Mouse (Mus musculus): ENCODE data around the gene Ilk. TPM values are rescaled to one million over a fixed set of nuclear protein-coding genes. Genes with fewer than 3 reads are reported as not detected.
A peak's percentile ranks its signal among the peaks of the same experiment; 100 is the strongest.

Gene Ilk
- polyA plus RNA-seq, 1 experiment from 2014 or later, result 401 TPM

DNA sequence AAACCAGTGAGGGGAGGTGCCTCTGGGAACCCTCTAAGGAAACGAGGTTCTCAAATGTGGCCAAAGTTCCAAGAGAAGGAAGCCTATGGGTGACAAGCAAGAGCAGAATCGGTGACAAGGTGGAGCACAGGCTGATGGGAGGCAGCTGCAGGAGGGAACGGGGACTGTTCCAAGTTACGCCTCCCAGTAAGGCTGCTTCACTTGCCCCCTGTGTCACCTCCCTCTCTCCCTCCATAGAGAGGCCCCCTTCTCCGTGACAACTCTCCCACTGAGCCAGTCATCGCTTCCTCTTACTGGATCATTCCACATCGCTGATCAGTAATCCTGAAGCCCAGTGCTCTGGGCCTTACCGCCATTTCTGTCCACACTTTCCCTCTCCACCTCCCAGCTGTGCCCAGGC, 38.3 kb downstream of the Ilk start:
- Histone ChIP-seq H3K27me3 (ENCODE audit: control insufficient read depth, insufficient read depth, low read length) (no peaks in the 10 kb centered on the region), H3K9me3 (ENCODE audit: control insufficient read depth, low read length) (no peaks in the 10 kb centered on the region), H3K27ac (replicated peaks in 1 of 2; ENCODE audit: control insufficient read depth in 1 of 2, insufficient read depth in 1 of 2, low read depth in 2 of 2, low read length in 2 of 2) (0 out of 4 replicates have a peak overlapping the region, but pooled peaks have one; percentile 6 to 24), H3K9ac (ENCODE audit: low read length) (no peak overlapping the region), H3K4me3 (ENCODE audit: control insufficient read depth in 1 of 2, insufficient read depth in 1 of 2, low read depth in 1 of 2, low read length in 2 of 2) (no peak overlapping the region), H3K36me3 (ENCODE audit: control insufficient read depth, insufficient read depth, low read length) (peaks cover 26% of the 10 kb centered on the region), H3K4me1 (ENCODE audit: control insufficient read depth in 2 of 2, insufficient read depth in 2 of 2, low read length in 2 of 2) (peaks cover 17 to 22% of the 10 kb centered on the region in 2 experiments), H3K4me2 (ENCODE audit: low read length) (no peak overlapping the region)
- WGBS, result 50% methylated on average over 8 of the region's 8 CpGs
- no peak for ATAC-seq (ENCODE audit: insufficient number of reproducible peaks, insufficient read depth, low FRiP score, low read depth)

DNA sequence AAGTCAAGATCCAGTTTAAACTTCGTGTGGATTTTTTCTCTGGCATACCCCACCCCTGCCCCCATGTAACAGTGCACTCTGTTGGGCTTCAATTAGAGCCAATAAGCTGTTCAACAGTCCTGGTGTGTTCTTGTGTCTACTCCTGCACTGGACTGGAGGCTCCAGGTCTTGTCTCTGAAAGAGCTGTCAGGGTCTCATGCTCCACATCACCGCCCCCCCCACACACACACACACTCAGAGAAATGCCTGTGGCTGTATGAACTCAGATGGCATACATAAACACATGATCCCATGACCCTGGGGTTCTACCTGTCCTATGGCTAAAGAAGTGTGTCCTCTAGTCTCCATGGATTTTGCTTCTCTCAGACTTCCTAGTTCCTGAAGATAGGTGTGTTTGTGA, 39.6 kb downstream of the Ilk start:
- no peak overlapping the region for H3K4me3 ChIP-seq (ENCODE audit: control insufficient read depth in 1 of 2, insufficient read depth in 1 of 2, low read depth in 1 of 2, low read length in 2 of 2)
- H3K9me3 ChIP-seq (ENCODE audit: control insufficient read depth, low read length), result no peaks in the 10 kb centered on the region
- H3K4me1 ChIP-seq (ENCODE audit: control insufficient read depth in 2 of 2, insufficient read depth in 2 of 2, low read length in 2 of 2), result peaks cover 17 to 25% of the 10 kb centered on the region in 2 experiments
- H3K27me3 ChIP-seq (ENCODE audit: control insufficient read depth, insufficient read depth, low read length), result no peaks in the 10 kb centered on the region
- H3K27ac ChIP-seq (replicated peaks in 1 of 2; ENCODE audit: control insufficient read depth in 1 of 2, insufficient read depth in 1 of 2, low read depth in 2 of 2, low read length in 2 of 2), result no peak overlapping the region
- no peak for ATAC-seq (ENCODE audit: insufficient number of reproducible peaks, insufficient read depth, low FRiP score, low read depth)
- no peak overlapping the region for H3K9ac ChIP-seq (ENCODE audit: low read length)
- H3K36me3 ChIP-seq (ENCODE audit: control insufficient read depth, insufficient read depth, low read length), result peaks cover 32% of the 10 kb centered on the region
- 76% methylated on average over 2 of the region's 2 CpGs for WGBS
- H3K4me2 ChIP-seq (ENCODE audit: low read length), result no peak overlapping the region

DNA sequence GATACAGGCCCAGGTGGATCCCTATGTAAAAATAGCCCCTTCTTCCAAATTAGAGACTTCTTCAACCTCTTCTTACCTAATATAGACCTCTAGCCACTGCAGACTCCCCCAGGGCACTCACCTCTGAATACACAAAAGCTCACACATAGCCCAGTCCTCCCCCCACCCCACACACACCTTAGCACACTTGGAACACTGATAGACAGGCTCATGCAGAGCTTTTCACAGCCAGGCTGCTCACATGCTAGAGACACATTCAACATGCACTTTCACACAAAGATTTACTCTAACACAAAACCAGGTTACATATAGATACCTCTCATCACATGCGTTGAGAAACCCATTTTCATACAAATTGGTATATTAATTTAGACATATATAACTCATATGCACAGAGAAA, 40.9 kb downstream of the Ilk start:
- Histone ChIP-seq H3K27ac (replicated peaks in 1 of 2; ENCODE audit: control insufficient read depth in 1 of 2, insufficient read depth in 1 of 2, low read depth in 2 of 2, low read length in 2 of 2) (peak overlapping the region in 1 of 2 experiments; percentile 90; a peak in 2 of 4 replicates), H3K9ac (ENCODE audit: low read length) (no peak overlapping the region), H3K4me1 (ENCODE audit: control insufficient read depth in 2 of 2, insufficient read depth in 2 of 2, low read length in 2 of 2) (peaks cover 17 to 21% of the 10 kb centered on the region in 2 experiments), H3K4me2 (ENCODE audit: low read length) (peak overlapping the region; percentile 43), H3K9me3 (ENCODE audit: control insufficient read depth, low read length) (no peaks in the 10 kb centered on the region), H3K36me3 (ENCODE audit: control insufficient read depth, insufficient read depth, low read length) (peaks cover 28% of the 10 kb centered on the region), H3K4me3 (ENCODE audit: control insufficient read depth in 1 of 2, insufficient read depth in 1 of 2, low read depth in 1 of 2, low read length in 2 of 2) (no peak overlapping the region), H3K27me3 (ENCODE audit: control insufficient read depth, insufficient read depth, low read length) (no peaks in the 10 kb centered on the region)
- ATAC-seq (ENCODE audit: insufficient number of reproducible peaks, insufficient read depth, low FRiP score, low read depth), result no peak
- 80% methylated on average over 1 of the region's 1 CpGs for WGBS

DNA sequence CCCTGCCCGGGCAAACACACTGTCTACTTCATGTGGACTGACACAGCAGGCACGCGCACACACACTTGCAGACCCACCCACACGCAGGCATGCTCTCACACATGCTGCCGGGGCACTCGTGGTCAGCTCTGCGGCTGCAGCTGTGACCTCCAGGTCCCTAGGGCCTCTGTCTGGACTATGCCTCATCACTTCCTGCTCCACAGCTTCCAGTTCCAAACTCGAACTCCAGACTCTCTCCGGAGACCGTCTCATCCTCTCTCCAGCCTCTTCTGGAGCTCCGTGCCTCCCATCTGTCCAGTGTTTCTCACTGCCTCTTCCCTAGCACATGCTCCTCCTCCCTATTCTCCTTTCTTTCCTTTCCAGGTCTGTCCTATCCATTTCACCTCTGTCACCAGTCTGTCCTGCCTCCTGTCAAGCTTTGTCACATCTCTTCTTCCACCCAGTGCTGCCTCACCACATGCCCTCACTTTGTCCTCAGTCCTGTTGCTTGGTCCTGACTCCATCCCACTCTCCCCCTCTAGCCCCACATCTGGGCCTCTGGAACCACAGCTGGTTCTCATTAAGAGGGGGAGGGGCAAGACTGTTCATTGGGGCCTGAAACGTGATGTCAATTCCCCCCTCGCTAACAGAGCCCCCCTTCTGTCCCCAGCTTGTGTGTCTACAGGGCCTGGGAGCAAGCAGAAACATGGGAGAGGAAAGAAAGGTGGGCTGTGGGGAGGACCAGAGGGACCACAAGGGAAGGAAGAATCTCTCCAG, 41.6 kb downstream of the Ilk start:
- peaks cover 17 to 21% of the 10 kb centered on the region in 2 experiments for H3K4me1 ChIP-seq (ENCODE audit: control insufficient read depth in 2 of 2, insufficient read depth in 2 of 2, low read length in 2 of 2)
- H3K9me3 ChIP-seq (ENCODE audit: control insufficient read depth, low read length), result no peaks in the 10 kb centered on the region
- peak; percentile 58; the same call in 1 of the 2 replicates for ATAC-seq (ENCODE audit: insufficient number of reproducible peaks, insufficient read depth, low FRiP score, low read depth)
- H3K27ac ChIP-seq (replicated peaks in 1 of 2; ENCODE audit: control insufficient read depth in 1 of 2, insufficient read depth in 1 of 2, low read depth in 2 of 2, low read length in 2 of 2), result peak overlapping the region; percentile 90 to 91
- no peak overlapping the region for H3K9ac ChIP-seq (ENCODE audit: low read length)
- H3K4me2 ChIP-seq (ENCODE audit: low read length), result peak overlapping the region; percentile 43
- H3K27me3 ChIP-seq (ENCODE audit: control insufficient read depth, insufficient read depth, low read length), result no peaks in the 10 kb centered on the region
- peak overlapping the region; percentile 1 to 4; a peak in 2 of 4 replicates for H3K4me3 ChIP-seq (ENCODE audit: control insufficient read depth in 1 of 2, insufficient read depth in 1 of 2, low read depth in 1 of 2, low read length in 2 of 2)
- H3K36me3 ChIP-seq (ENCODE audit: control insufficient read depth, insufficient read depth, low read length), result peaks cover 25% of the 10 kb centered on the region
- 35% methylated on average over 13 of the region's 13 CpGs for WGBS

DNA sequence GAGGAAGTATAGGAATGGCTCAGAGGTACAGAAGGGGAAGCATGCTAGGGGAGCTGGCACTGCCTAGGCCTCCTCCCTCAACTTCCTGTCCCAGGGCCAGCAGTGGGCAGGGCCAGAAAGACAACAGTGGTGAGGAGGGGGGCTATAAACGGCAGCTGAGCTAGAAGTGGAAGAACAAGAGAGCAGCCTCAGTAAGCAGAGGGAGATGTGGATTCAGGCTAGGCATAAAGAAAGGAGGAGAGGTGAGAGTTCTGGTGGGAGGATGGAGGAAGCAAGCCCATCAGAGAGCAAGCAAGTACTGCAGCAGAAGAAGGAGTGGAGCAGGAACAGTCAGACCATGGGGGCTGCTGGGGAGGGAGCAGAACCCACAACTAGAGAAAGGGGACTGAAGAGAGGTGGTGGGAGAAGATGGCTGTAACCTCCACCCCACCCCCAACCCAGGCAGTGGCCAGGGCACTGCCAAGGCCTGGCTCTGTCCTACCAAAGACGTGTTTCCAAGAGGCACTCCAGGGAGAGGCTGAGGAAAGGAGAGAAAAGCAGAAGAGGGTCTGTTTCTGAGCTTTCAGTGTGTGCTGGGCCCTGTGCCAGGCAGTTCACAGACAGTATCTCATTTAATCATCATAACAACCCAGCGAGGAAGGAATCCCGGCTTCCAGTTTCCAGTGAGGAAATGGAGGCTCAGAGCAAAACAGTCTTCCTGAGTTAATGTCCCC, 42.3 kb downstream of the Ilk start:
- Histone ChIP-seq H3K27me3 (ENCODE audit: control insufficient read depth, insufficient read depth, low read length) (no peaks in the 10 kb centered on the region), H3K9me3 (ENCODE audit: control insufficient read depth, low read length) (no peaks in the 10 kb centered on the region), H3K4me1 (ENCODE audit: control insufficient read depth in 2 of 2, insufficient read depth in 2 of 2, low read length in 2 of 2) (peaks cover 17 to 21% of the 10 kb centered on the region in 2 experiments), H3K4me3 (ENCODE audit: control insufficient read depth in 1 of 2, insufficient read depth in 1 of 2, low read depth in 1 of 2, low read length in 2 of 2) (no peak overlapping the region), H3K9ac (ENCODE audit: low read length) (no peak overlapping the region; the same call in 1 of the 2 replicates), H3K4me2 (ENCODE audit: low read length) (peak overlapping the region; percentile 43), H3K36me3 (ENCODE audit: control insufficient read depth, insufficient read depth, low read length) (peaks cover 25% of the 10 kb centered on the region), H3K27ac (replicated peaks in 1 of 2; ENCODE audit: control insufficient read depth in 1 of 2, insufficient read depth in 1 of 2, low read depth in 2 of 2, low read length in 2 of 2) (peak overlapping the region; percentile 90 to 91)
- peak; percentile 71 for ATAC-seq (ENCODE audit: insufficient number of reproducible peaks, insufficient read depth, low FRiP score, low read depth)
- 27% methylated on average over 4 of the region's 4 CpGs for WGBS

DNA sequence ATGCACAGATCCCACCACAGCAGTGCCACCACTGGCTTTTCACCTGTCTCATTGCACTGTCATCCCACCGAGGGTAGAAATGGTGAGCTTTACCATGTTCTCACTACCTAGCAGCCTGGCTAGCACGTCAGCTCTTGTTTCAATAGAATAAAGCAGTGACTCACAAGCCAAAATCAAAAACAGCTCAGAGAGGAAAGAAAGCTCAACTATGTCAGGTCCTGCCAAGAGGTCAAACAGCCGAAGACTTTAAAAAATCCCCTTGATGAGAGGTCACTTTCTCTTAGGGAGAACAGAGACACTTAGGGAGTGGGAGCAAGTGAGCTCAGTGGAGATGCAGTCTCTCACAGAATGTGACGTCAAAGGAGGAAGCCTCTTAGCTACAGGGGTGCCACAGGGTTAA, 47.5 kb downstream of the Ilk start:
- H3K4me2 ChIP-seq (ENCODE audit: low read length), result no peak overlapping the region; the same call in 1 of the 2 replicates
- no peak overlapping the region for H3K27ac ChIP-seq (replicated peaks in 1 of 2; ENCODE audit: control insufficient read depth in 1 of 2, insufficient read depth in 1 of 2, low read depth in 2 of 2, low read length in 2 of 2)
- peaks cover 7 to 9% of the 10 kb centered on the region in 2 experiments; a peak in 3 of 4 replicates for H3K4me1 ChIP-seq (ENCODE audit: control insufficient read depth in 2 of 2, insufficient read depth in 2 of 2, low read length in 2 of 2)
- H3K9ac ChIP-seq (ENCODE audit: low read length), result no peak overlapping the region
- ATAC-seq (ENCODE audit: insufficient number of reproducible peaks, insufficient read depth, low FRiP score, low read depth), result no peak
- 38% methylated on average over 4 of the region's 4 CpGs for WGBS
- H3K27me3 ChIP-seq (ENCODE audit: control insufficient read depth, insufficient read depth, low read length), result peaks cover under 1% of the 10 kb centered on the region; the same call in 1 of the 2 replicates
- H3K36me3 ChIP-seq (ENCODE audit: control insufficient read depth, insufficient read depth, low read length), result peaks cover 25% of the 10 kb centered on the region
- H3K9me3 ChIP-seq (ENCODE audit: control insufficient read depth, low read length), result no peaks in the 10 kb centered on the region
- no peak overlapping the region for H3K4me3 ChIP-seq (ENCODE audit: control insufficient read depth in 1 of 2, insufficient read depth in 1 of 2, low read depth in 1 of 2, low read length in 2 of 2)

DNA sequence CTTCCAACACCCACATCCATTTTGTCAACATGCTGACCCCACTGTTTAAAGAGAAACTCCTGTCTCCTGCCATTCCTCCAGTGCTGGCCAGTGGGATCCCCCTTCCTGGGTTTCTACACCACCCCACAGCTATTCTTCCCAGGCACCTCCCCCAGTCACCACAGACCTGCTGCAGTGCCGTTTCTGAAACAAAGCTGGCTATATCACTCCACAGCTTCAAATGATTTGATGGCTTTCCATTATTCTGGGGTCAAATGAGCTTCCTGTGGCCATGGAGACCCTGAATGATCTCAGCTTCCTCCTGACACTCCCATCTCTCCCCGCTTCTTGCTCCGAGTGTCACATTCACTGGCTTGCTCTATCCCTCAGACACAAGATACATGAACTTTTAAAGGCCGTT, 48.2 kb downstream of the Ilk start:
- H3K4me2 ChIP-seq (ENCODE audit: low read length), result peak overlapping the region; percentile 26; the same call in 1 of the 2 replicates
- peaks cover 3 to 4% of the 10 kb centered on the region in 2 experiments; a peak in 1 of 4 replicates for H3K4me1 ChIP-seq (ENCODE audit: control insufficient read depth in 2 of 2, insufficient read depth in 2 of 2, low read length in 2 of 2)
- peak overlapping the region in 1 of 2 experiments; percentile 36; a peak in 1 of 4 replicates for H3K27ac ChIP-seq (replicated peaks in 1 of 2; ENCODE audit: control insufficient read depth in 1 of 2, insufficient read depth in 1 of 2, low read depth in 2 of 2, low read length in 2 of 2)
- 31% methylated on average over 4 of the region's 4 CpGs for WGBS
- peaks cover 7% of the 10 kb centered on the region; the same call in 1 of the 2 replicates for H3K27me3 ChIP-seq (ENCODE audit: control insufficient read depth, insufficient read depth, low read length)
- no peak overlapping the region for H3K9ac ChIP-seq (ENCODE audit: low read length)
- H3K4me3 ChIP-seq (ENCODE audit: control insufficient read depth in 1 of 2, insufficient read depth in 1 of 2, low read depth in 1 of 2, low read length in 2 of 2), result no peak overlapping the region
- no peak for ATAC-seq (ENCODE audit: insufficient number of reproducible peaks, insufficient read depth, low FRiP score, low read depth)
- H3K36me3 ChIP-seq (ENCODE audit: control insufficient read depth, insufficient read depth, low read length), result peaks cover 25% of the 10 kb centered on the region
- no peaks in the 10 kb centered on the region for H3K9me3 ChIP-seq (ENCODE audit: control insufficient read depth, low read length)
